Mouse (Mus musculus) heart, adult 2 months (tissue): Measurements from ENCODE around the gene Cidec.

Experiments used
- CTCF ChIP-seq: fragments of 200-600 bp; IDR thresholded peaks from 2 replicates; pipeline ENCODE4 v1.8.1; 2022; ENCODE audit warnings: antibody characterized with exemption, mild to moderate bottlenecking, moderate library complexity
- POLR2A ChIP-seq: fragments of 200-500 bp; IDR thresholded peaks from 2 replicates; pipeline ENCODE4 v1.6.1; 2011; ENCODE audit warnings: mild to moderate bottlenecking, low read depth, low read length, control low read depth; ENCODE audit not compliant: insufficient read depth

DNA sequence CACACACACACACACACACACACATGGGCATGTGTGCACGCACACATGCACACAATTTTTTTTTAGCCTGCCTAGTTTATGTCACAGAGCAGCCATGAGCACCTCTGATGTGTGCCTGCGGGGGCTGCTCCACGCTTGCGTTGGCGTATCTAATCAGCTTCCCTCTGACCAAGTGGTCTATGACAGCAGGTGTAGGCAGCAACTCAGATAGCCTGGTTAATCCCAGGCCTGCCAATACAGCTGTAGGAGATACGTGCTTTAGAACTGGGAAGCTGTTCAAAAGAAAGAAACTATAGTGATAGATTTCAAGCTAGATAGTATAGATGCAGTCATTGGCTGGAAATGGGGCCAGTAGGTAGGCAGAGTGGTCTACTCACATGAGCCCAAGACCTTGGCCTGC is 38.2 kb upstream of the Cidec start:
- TF ChIP-seq POLR2A (no peak), CTCF (no peak)
